Mouse (Mus musculus) embryo, embryonic 10.5 days (tissue): ENCODE results near the gene Hivep2.

ENCODE experiments used
- DNase-seq: peaks from one replicate; pipeline ENCODE4 v3.0.0-alpha.2; 2015; ENCODE audit warnings: low spot score

The Hivep2 gene

DNA sequence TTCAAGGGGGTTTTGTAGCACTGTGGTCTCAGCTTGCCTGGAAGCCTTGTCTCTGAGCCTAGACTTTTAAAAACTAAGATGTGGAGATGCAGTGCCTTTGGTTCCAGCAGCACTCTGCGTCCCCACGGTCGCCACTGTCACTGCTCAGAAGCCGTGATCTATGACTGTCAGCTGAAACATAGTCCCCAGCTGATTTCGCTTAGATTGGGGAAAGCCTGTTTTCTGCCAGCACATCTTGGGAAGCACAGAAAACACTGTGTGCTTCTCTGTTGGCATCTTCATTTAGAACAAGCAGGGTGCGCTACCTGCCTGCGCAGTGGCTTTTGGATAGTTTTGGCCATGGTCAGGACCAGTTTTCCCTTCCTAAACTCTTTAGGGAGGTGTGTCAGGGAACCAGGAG lies 59.1 kb downstream of the Hivep2 start:
- no peak for DNase-seq

DNA sequence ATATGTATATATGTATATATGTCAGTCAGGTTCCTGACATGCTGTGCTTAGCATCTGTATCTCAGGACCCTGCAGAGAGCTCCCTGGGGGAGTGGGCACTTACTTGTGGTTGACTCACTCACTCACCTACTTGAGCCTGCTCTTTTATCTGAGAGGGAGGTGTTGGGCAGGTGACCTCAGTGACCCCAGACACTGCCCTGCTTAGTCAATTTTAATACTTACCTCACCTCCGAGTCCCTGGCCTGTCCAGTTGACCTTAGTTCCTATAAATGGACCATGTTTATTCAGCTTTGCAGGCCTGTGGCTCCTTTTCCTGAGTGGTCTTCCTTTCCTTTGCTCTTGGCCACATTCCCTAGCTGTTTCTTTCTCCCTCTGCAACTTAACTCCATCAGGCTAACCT lies 61.9 kb downstream of the Hivep2 start:
- no peak for DNase-seq

DNA sequence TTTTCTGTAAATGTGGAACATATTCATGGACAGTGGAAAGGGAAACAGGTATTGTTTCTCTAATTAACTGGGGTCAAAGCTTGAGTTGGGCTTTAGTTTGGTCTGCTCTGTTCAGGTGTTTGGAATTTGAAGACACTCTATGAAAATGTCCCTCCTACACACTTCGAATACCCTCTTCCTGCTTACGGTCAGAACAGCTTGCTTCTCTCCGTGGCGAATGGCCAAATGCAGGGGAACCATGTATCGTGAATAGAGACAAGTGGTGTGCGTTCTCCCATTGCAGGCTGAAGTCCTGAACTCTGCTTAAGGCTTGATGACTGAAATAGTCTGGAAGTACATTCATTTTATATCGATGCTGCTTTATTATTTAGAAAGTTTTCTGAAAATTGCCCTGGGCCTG lies 63.1 kb downstream of the Hivep2 start:
- DNase-seq = no peak

DNA sequence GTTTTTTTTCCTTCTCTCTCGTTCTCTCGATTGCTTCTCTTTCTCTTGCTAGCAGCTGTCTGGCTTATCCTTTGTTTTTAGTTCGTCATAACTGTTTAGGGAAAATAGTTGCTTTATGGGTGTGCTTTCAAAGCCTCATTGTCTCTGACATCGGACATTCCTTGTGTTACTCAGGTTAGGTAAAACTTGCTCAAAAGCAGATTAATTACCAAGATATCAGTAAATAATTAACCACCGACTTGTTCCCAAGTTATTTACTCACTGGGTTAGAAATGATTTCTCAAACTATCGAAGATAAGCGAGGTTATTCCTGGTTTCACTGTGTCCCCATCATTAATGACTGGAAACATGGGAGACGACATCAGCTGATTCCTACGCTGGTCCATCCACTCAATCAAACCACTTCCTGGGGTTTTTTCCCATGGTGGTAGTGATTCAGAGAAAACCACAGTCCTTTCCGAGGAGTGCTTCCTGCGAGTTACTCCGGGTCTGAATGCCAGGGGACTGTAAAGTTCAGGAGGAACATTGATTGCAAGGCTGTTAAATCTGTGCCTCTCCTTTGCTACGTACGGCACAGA lies 64.7 kb downstream of the Hivep2 start:
- DNase-seq = no peak

DNA sequence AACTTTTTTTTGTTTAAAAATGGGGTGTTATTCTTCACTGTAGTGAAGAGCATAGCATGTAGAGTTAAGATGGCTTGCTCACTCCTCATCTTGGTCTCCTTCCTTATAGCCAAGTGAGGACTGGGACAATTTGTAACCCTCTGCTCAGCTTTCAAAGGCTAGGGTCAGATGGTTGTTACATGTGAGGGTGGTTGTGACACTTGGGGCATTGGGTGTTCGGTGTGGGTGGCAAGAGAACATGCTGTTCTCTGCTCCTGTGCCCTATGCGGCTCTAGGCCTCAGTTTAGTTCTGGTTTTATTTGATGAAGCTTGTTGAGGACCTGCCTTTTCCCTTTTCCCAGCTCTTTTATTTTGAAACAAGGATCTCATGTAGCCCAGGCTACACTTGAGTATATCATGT lies 66.7 kb downstream of the Hivep2 start:
- no peak for DNase-seq

DNA sequence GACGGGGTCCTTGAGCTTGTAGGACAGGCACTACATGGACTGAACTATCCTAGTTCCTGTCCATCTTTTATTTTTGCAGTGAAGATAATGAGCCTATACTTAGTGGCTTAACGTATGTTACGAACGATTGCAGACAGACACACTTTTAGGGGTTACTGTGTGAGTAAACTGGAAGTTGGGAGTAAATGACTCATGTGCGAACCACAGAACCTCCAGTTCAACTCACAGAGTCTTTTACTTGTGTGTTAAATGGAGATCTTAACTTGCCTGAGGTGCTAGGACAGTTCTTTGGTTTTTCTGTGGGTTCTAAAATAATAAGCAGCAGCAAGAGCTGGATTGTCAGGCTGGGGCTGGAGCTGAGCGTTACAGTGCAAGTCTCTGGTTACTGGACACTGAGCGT lies 68.2 kb downstream of the Hivep2 start:
- no peak for DNase-seq

DNA sequence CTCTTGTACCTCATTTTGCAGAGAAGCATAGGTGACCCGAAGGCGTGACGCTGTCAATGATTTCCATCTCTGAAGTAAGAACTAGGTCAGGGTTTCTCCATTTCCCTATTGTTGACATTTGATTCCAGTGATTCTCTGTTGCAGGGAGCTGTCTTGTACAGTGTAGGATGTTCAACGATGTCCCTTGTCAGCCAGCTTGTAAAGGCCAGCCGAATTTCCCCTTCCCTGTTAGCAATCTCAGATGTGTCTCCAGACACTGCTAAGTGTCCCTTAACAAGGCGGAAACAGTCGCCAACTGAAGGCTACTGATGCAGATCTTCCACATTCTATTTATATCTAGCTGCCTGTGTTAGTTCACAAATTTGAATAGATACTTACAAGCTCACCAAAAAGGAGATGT lies 68.9 kb downstream of the Hivep2 start:
- no peak for DNase-seq

DNA sequence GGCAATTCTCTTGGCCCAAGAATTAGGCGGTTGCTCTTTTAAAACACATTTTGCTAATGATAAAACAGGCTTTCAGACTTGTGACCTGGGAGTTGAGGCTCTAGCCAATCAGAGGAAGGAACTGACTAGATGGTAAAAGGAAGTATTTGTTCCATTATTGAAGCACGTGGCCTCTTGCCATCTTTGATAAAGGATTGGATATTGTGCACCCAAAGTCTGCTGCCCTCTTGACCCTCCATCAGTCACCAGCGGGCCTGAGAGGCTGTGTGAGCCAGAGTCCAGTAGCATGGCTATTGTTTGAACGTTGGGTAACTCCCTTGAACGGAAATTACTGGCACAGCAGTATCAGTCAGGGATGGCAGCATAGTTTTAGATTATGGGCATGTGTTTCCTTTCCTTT lies 69.7 kb downstream of the Hivep2 start:
- no peak for DNase-seq

DNA sequence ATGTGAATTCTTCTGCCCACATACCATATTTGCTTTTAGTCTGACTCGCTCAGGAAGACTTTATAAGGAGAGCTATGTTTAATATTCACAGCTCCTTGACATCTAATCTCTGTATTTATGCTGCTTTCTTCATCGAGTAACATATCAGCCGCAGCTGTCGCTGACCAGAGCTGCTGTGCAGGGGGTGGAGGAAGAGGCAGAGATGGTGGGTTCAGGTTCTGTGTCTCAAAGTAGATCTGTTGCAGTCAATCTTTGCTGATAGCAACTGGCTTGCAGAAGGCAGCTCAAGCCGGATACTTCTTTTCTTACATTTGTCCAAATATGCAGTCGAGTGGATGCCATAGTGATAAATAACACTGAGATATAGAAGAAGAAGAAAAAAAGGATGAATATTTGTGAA lies 70.6 kb downstream of the Hivep2 start:
- DNase-seq = no peak

DNA sequence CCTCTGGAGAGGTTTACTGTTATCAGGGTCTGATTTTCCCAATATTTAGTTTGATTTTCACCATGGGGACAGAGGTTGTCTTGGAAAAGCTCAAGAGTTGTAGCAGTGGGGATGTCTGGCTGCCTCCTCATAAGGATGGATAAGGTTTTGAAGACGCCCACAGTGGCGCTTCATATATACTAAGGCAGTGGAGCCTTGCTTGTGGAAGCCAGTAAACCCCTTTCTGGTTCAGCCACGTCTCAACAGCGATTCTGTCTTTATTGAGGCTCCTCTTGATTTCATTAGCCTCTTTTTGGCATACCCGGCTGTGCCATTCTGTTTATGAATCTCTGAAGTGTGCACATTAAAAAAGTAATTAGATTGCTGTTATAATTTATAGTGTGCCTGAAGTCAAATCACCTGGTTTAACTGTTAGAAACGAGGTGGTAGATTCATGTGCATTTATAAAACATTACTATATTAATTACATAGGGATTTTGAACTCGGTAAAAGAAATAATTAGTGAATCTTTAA lies 72.2 kb downstream of the Hivep2 start:
- no peak for DNase-seq

DNA sequence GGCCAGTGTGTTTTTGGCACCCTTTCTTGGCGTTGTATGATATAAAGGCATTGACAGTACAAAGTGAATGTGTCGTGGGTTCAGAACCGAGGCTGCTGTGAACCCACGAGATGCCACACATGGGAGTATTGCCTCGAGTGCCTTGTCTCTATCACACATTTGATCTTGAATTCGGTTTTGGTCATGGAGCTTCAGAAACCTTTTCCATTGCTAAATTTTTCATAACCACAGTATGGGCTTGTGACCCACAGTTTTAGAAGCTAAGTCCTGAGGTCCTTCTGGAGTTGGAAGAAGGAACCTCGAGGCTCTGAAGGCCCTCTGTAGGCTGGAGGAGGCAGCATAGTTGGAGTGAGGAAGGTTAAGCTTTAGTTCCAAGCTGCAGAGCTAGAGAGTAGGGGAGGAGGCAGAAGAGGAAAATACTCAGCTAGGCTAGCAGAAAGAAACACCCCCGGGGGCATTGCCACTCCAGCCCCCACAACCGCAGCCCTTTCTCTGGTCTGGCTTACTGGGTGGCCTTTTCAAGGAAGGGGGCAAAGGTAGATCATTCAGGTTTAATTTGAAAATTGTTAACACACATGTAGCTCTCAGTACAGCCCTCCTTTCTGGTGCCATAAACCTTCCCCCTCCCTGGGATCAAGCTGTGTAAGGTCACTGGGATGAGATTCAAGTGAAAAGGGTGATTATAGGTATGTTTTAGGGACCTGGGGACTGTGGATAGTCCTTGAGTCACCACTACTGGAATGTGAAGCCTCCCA lies 75.0 kb downstream of the Hivep2 start:
- no peak for DNase-seq

DNA sequence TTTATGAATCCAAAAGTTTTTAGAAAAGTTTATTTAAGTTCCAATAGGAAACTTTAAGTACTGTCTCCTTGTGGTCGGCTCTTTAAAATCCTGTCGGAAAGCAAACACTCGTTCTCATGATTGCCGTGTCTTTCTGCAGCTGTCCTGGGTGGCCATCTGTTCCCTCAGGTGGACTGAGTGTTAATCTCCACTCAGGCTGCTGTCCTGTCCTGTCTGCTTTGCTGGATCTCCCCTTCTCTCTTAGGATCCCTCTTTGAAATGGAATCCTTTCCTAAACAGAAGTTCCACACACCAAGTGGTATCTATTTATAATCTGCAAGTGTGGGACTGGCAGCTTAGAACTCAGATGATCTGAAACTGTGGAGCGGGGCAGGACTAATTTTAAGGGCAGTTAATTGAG lies 75.7 kb downstream of the Hivep2 start:
- no peak for DNase-seq

DNA sequence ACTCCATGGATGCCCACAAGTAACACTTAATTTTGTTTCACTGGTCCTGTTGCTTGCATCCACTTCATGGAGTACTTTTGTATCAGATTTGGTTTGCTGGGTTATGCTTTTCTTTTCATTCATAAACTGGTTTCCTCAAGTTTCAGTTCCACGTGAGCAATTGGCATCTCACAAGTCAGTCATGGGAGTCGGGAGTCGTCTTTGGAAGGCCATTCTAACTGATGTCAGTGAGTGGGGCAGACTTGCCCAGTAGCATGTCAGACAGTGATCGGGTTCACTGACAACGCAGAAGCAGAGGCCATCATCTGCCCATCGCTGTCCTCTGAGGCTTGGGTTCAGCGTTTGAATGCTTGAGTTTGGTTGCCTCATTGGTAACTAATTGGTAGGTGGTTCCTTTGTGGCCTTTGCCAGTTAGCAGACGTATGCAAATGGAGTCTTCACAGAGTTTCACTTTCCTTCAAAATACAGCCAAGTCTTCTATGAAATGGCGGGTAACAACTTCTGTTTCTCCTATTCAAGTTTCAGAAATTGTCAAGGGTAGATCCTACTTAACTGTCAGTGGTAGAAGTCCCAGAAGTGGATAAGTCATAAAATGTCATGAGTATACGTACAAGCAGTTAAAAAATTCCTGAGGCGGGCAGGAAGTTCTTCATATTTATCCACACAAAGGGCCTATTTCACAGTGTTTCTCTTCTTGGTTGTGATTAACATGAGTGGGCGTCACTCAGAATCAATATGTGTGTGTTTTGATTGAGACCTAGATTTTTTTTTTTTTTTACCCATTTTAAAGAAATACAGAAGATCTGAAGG lies 76.9 kb downstream of the Hivep2 start:
- no peak for DNase-seq

DNA sequence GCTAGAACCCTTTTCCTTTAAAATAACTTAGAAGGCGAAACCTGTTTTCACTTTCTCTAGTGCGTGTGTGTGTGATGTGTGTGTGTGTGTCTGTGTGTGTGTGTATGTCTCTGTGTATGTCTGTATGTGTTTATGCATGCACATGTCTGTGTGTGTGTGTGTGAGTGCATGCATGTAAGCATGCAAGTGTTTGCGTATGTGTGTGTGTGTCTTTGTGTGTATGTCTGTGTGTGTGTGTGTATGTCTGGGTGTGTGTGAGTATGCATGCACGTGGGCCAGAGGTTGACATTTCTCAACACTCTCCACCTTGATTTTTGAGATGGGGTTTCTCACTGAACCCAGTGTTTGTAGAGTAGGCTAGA lies 77.5 kb downstream of the Hivep2 start:
- DNase-seq = no peak

DNA sequence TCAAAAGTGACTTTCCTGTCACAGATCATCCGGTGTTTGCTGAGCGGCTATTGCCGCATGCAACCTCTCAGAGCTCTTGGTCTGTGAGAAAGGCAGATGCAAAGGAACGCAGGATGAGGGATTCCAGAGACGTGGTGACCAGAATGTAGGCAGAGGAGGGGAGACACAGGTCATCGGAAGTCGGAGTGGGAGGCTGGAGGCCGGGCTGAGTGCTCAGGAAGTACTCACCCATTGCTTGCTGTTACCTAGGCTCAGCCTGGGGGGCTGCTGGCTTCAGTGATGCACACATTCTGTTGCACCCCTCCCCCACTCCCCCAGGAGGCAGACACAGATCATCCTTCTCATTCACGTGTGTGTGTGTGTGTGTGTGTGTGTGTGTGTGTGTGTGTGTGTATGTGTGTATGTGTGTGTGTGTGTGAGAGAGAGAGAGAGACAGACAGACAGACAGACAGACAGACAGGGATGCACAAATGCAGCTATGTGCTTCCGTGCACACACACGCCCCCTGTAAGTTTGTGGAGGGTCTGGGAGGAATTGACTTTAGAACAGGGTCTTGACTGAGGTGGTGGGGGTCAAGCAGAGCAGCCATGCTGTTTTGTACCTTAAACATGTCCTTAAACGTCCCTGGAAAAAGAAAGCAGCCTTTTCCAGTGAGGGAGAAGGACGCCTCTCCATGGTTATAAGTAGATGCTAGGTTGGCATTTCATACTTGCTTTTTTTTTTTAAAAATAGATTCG lies 78.3 kb downstream of the Hivep2 start:
- no peak for DNase-seq

DNA sequence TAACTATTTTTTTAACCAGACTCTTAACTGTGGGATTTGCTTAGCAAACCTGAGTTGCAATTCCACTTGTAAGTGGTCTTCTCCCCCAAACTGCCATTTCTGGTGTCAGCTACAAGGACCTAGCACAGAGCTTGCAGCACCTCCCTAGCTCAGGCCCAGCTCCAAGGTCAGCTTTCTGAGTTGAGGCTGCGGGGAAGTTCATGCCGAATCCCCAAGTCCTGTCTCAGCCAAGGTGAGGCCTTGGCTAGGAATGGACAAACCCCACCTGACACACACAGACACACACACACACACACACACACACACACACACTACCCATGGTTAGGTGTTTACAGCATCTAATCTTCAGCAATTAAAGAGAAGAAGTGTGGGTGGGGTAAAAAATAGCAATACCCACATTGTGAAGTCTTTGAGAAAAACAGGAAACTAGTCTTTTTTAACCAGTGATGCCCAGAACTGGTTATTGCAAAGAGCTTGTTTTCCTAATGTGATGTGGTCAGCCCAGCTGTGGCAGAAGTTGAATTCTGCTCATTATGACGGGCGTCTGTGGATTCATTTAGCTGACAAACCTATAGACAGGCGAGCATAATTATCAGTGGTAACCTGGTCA lies 79.0 kb downstream of the Hivep2 start:
- DNase-seq = no peak

DNA sequence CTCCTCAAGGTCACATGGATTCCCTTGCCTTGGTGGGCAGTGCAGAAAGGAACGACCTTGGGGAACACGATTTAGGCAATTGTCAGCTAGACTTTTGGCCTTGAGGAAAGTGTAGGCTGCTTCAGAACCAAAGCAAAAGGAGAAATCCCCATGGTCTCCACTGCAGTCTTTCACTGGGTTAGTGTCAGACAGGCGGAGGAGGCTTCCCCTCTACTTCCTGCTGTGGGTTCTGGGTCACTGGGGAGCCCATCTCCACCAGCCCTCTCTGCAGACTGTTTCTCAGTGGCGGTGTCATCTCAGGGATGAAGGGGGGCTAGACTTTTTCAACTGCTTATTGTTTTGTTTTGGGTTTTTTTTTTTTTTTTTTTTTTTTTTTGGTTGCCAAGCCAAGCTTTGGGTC lies 79.9 kb downstream of the Hivep2 start:
- no peak for DNase-seq

DNA sequence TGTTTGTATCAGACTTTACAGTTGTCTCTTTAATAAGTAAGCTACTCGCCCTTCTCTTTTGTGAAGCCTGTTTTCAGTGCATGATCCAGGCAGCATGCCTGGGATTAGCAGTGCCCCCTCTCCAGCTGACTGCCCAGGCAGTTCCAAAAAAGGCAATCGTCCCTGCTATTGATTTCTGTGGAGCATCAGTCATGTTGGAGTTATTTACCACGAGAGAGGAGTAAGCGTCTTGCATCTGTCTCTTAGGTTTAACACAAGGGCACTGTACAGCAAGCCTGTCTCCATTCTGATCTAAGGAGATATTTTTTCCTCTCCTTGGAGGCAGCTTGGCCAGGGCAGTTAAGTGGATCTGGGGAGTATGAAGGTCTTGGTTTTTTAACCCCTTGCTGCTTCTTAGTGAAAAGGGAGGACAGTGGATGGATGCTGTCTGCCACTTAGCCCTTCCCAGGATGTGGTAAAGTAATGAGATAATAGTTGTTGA lies 80.3 kb downstream of the Hivep2 start:
- no peak for DNase-seq

DNA sequence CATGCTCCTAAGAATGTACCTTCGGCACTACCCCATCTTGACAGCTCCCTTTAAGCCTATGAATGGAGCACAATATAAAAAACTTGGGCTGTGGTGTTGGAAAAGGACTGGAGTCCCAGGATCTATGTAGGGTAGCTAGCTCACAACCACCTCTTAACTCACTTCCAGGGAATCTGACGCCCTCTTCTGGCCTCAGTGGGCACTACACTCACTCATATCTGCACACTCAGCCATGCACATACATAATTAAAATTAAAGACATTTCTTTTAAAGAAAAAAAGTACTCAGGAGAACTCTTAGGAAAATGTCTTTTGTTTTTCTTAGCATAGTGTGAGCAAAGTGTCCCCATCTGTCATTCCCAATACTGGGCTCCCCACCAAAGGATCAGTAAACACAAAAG lies 81.1 kb downstream of the Hivep2 start:
- no peak for DNase-seq

DNA sequence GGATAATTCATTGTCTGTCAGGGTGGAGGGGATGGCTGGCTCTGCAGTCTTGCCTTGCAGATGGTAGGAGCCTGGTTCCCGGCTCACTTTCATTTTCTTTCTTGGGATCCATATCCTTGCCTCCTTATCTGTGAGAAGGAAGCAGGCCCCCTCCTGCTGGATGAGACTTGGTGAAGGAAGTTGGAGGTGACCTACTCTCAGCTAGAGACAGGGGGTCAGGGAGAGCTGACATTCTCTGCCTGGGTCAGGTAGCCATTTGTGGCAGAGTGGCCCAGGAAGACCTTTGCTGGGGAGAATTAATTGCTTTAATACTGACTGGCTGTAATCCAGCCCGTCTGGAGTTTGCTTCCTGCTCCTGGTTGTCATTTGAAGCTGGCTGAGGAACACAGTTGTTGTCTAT lies 81.8 kb downstream of the Hivep2 start:
- no peak for DNase-seq

DNA sequence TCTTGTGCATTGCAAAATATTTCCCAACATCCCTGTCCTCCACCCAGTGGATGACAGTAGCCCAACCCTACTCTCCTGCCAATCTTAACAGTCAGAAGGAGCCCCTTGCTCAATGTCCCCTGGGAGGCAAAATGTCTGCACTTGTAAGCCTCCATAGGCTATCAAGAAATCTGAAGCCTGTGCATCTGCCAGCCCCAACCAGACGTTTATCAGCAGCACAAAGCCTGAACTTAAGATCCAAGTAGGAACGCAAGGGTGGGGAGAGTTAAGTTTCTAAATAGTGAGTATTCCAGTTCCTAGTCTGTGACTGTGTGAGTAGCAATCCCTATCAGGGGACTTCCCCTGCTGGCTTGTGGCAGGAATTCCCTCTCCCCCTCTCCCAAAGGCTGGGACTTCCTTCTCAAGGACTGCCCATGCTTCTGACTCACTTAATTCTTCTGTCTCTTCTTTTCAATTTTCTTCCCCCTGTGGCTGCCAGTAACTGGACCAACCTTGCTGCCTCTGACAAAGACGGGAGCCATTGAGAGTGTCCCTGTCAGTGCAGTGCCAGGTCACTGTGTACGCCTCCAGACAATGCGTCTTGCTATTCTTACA lies 82.5 kb downstream of the Hivep2 start:
- no peak for DNase-seq
